Mouse (Mus musculus): ENCODE data around the gene Paqr5.

Paqr5 gene

GRCm38 (mm10) chr9:62026600-62026999 is at the start of gene Paqr5:
Paqr5 (minus strand) TSS chr9:62026856.
- peak; percentile 86 to 92 for DNase-seq

- DNase-seq = no peak
These were observed 35.6 kb upstream of the Paqr5 start for GRCm38 (mm10) chr9:62062234-62062633.

- no peak for DNase-seq
These were observed 33.8 kb upstream of the Paqr5 start for GRCm38 (mm10) chr9:62060431-62060830.

GRCm38 (mm10) chr9:62059941-62060340 is 33.3 kb upstream of the Paqr5 start:
- no peak for DNase-seq

- DNase-seq = no peak
These were observed 31.3 kb upstream of the Paqr5 start for GRCm38 (mm10) chr9:62057881-62058506.

- no peak for DNase-seq
These were observed 29.6 kb upstream of the Paqr5 start for GRCm38 (mm10) chr9:62056206-62056605.

GRCm38 (mm10) chr9:62050801-62051200 is 24.1 kb upstream of the Paqr5 start:
- peak; percentile 40 to 61 for DNase-seq

GRCm38 (mm10) chr9:62049166-62049565 is 22.5 kb upstream of the Paqr5 start:
- peak; percentile 56 to 67 for DNase-seq

- no peak for DNase-seq
These were observed 15.5 kb upstream of the Paqr5 start for GRCm38 (mm10) chr9:62042167-62042566.

GRCm38 (mm10) chr9:62040008-62040608 is 13.5 kb upstream of the Paqr5 start:
- peak; percentile 81 to 96 for DNase-seq

- DNase-seq = peak in 1 of 2 experiments; percentile 25
These were observed 9.2 kb upstream of the Paqr5 start for GRCm38 (mm10) chr9:62035806-62036205.

- no peak for DNase-seq
These were observed 5.5 kb upstream of the Paqr5 start for GRCm38 (mm10) chr9:62032206-62032605.

GRCm38 (mm10) chr9:62028072-62028471 is 1.4 kb upstream of the Paqr5 start:
- no peak for DNase-seq

GRCm38 (mm10) chr9:62025056-62025455 is 1.6 kb downstream of the Paqr5 start:
- DNase-seq = peak; percentile 61 to 79

- peak in 1 of 2 experiments; percentile 42 for DNase-seq
These were observed 2.8 kb downstream of the Paqr5 start for GRCm38 (mm10) chr9:62023879-62024278.

GRCm38 (mm10) chr9:62022961-62023680 is 3.5 kb downstream of the Paqr5 start:
- DNase-seq = peak; percentile 85 to 90

- DNase-seq = peak; percentile 73 to 88
These were observed 5.0 kb downstream of the Paqr5 start for GRCm38 (mm10) chr9:62021583-62022120.

- no peak for DNase-seq
These were observed 6.4 kb downstream of the Paqr5 start for GRCm38 (mm10) chr9:62020259-62020658.

- DNase-seq = peak; percentile 84 to 85
These were observed 8.2 kb downstream of the Paqr5 start for GRCm38 (mm10) chr9:62018229-62019093.

GRCm38 (mm10) chr9:62017329-62017728 is 9.3 kb downstream of the Paqr5 start:
- DNase-seq = no peak

GRCm38 (mm10) chr9:62015504-62015903 is 11.2 kb downstream of the Paqr5 start:
- DNase-seq = no peak

GRCm38 (mm10) chr9:62013316-62014097 is 13.1 kb downstream of the Paqr5 start:
- no peak for DNase-seq
